Mouse (Mus musculus): ENCODE measurements around the gene Klk5. TPM values are rescaled to one million over a fixed set of nuclear protein-coding genes. Genes with fewer than 3 reads are reported as not detected.

Klk5 gene
- polyA plus RNA-seq, 1 experiment from 2014 or later = not detected

DNA sequence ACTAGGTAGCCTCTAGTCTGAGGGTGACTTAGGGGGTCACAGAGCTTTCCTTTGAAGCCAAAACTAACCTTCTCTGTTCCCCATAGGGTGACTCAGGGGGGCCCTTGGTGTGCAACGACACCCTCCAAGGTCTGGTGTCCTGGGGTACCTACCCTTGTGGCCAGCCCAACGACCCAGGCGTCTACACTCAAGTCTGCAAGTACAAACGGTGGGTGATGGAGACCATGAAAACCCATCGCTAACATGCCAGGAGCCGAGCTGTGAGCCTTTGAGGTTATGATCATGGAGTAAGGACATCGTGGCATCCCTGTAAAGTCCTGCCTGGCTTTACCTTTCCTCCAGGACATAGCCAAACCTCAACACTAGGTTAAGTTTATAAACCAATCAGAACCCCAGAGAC is 26.6 kb upstream of the Klk5 start:
- no peak for TF ChIP-seq CTCF (IDR thresholded peaks at IDR 0.05; ENCODE audit: low read depth)
- Histone ChIP-seq H3K9ac (ENCODE audit: low read depth, low read length) (no peak overlapping the region), H3K36me3 (ENCODE audit: insufficient read depth, low read length) (no peaks in the 10 kb centered on the region), H3K4me2 (ENCODE audit: low read length) (no peak overlapping the region), H3K9me3 (replicated peaks; ENCODE audit: low read length) (no peaks in the 10 kb centered on the region), H3K27ac (no peak overlapping the region), H3K27me3 (ENCODE audit: insufficient read depth, low read length) (no peaks in the 10 kb centered on the region), H3K4me3 (replicated peaks; ENCODE audit: low read depth, low read length) (no peak overlapping the region), H3K4me1 (replicated peaks; ENCODE audit: insufficient read depth, low read length) (no peaks in the 10 kb centered on the region)
- ATAC-seq (replicated peaks; ENCODE audit: low FRiP score, low read depth) (no peak), DNase-seq (ENCODE audit: low spot score) (no peak)
- WGBS = 90% methylated on average over 7 of the region's 7 CpGs

DNA sequence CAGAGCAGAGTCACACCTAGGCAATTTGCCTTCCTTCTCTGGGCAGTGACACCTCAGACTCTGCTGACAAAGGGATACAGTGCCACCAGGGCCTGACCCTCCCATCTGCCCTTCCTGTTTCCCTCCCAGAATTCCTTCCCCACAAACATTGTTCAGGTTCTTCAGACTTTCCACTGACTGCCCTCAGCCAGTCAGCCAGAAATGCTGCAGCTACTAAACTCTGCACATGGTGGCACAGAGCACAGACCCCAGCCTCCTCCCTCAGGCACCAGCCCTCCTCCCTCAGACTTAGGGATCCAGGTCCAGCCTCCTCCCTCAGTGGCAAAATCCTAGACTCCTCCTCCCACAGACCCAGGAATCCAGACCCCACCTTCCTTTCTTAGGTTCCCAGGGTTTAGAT is 25.0 kb upstream of the Klk5 start:
- H3K9ac ChIP-seq (ENCODE audit: low read depth, low read length) = no peak overlapping the region
- H3K36me3 ChIP-seq (ENCODE audit: insufficient read depth, low read length) = no peaks in the 10 kb centered on the region
- H3K4me1 ChIP-seq (replicated peaks; ENCODE audit: insufficient read depth, low read length) = no peaks in the 10 kb centered on the region
- DNase-seq (ENCODE audit: low spot score) (no peak), ATAC-seq (replicated peaks; ENCODE audit: low FRiP score, low read depth) (0 out of 2 replicates have a peak, but pooled peaks have one; percentile 40)
- no peak overlapping the region for H3K4me3 ChIP-seq (replicated peaks; ENCODE audit: low read depth, low read length)
- H3K27ac ChIP-seq = no peak overlapping the region
- H3K27me3 ChIP-seq (ENCODE audit: insufficient read depth, low read length) = no peaks in the 10 kb centered on the region
- H3K9me3 ChIP-seq (replicated peaks; ENCODE audit: low read length) = no peaks in the 10 kb centered on the region
- no peak overlapping the region for H3K4me2 ChIP-seq (ENCODE audit: low read length)
- no peak for TF ChIP-seq CTCF (IDR thresholded peaks at IDR 0.05; ENCODE audit: low read depth)

DNA sequence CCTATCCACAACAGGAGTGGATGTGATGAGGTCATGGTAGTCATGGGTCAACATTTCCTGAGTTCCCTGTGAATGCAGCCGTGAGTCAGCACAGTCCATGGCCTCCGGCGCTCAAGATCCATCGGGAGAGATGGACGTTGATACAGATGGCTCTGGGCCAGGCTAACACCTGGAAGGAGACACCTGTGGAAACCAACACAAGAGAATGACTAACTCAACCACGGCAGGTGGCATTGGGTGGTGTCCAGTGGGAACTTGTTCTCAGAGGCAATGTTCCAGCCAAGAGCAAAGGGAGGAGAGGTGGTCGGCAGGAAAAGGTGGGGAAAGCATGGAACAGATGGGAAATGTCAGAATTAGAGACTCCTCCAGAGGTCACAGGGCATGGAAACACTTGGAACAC is 20.2 kb upstream of the Klk5 start:
- Histone ChIP-seq H3K4me1 (replicated peaks; ENCODE audit: insufficient read depth, low read length) (no peaks in the 10 kb centered on the region), H3K4me3 (replicated peaks; ENCODE audit: low read depth, low read length) (no peak overlapping the region), H3K9me3 (replicated peaks; ENCODE audit: low read length) (no peaks in the 10 kb centered on the region), H3K27ac (no peak overlapping the region), H3K9ac (ENCODE audit: low read depth, low read length) (no peak overlapping the region), H3K27me3 (ENCODE audit: insufficient read depth, low read length) (no peaks in the 10 kb centered on the region), H3K36me3 (ENCODE audit: insufficient read depth, low read length) (no peaks in the 10 kb centered on the region), H3K4me2 (ENCODE audit: low read length) (no peak overlapping the region)
- WGBS = 80% methylated on average over 7 of the region's 7 CpGs
- DNase-seq (ENCODE audit: low spot score) (no peak), ATAC-seq (replicated peaks; ENCODE audit: low FRiP score, low read depth) (no peak)
- no peak for TF ChIP-seq CTCF (IDR thresholded peaks at IDR 0.05; ENCODE audit: low read depth)

DNA sequence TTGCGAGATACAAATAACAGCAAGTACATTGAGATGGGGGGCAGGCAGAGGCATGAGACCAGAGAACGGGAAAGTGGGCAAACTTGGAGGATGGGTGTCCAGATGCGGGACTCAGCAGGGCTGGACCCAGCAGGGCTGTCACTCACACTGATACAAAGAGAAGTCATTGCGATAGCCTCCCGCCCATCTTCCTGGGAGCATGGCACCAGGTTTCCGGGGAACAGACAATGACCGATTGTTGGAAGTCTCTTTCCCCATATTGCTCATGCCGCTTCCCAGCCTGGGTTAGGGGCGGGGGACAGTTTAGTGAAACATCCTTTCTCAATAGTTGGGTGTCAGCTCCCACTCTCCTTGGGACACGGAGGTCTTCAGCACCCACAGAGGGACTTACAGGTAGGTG is 17.6 kb upstream of the Klk5 start, which contains the start of gene Klk6:
Klk6 (plus strand) TSS at position 301 of the 400 bp plus-strand sequence.
- DNase-seq (ENCODE audit: low spot score) (no peak), ATAC-seq (replicated peaks; ENCODE audit: low FRiP score, low read depth) (no peak)
- Histone ChIP-seq H3K4me3 (replicated peaks; ENCODE audit: low read depth, low read length) (no peak within 1 kb of the TSS), H3K36me3 (ENCODE audit: insufficient read depth, low read length) (no peaks in the 10 kb centered on the region), H3K27me3 (ENCODE audit: insufficient read depth, low read length) (no peaks in the 10 kb centered on the region), H3K9me3 (replicated peaks; ENCODE audit: low read length) (no peaks in the 10 kb centered on the region), H3K9ac (ENCODE audit: low read depth, low read length) (no peak within 1 kb of the TSS), H3K4me1 (replicated peaks; ENCODE audit: insufficient read depth, low read length) (no peaks in the 10 kb centered on the region), H3K27ac (no peak within 1 kb of the TSS), H3K4me2 (ENCODE audit: low read length) (no peak within 1 kb of the TSS)
- WGBS = 90% methylated on average over 10 of the region's 10 CpGs
- TF ChIP-seq CTCF (IDR thresholded peaks at IDR 0.05; ENCODE audit: low read depth) = no peak

DNA sequence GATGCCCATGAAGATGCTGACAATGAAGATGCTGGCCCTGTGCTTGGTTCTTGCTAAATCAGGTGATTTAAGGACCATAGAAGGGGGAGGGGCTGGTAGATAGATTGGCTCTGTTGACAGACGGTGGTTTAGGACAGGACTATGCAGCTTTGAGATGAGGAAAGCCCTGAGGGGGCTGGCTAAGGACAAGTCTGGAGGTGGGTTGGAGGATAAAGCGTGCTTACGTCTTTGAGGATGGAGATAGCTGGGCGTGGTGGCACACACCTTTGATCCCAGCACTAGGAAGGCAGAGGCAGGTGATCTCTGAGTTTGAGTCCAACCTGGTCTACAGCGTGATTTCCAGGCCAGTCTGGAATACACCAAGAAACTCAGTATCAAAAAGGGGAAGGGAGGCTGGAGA is 15.7 kb upstream of the Klk5 start:
- Histone ChIP-seq H3K9ac (ENCODE audit: low read depth, low read length) (no peak overlapping the region), H3K4me1 (replicated peaks; ENCODE audit: insufficient read depth, low read length) (no peaks in the 10 kb centered on the region), H3K4me2 (ENCODE audit: low read length) (no peak overlapping the region), H3K4me3 (replicated peaks; ENCODE audit: low read depth, low read length) (no peak overlapping the region), H3K27me3 (ENCODE audit: insufficient read depth, low read length) (no peaks in the 10 kb centered on the region), H3K9me3 (replicated peaks; ENCODE audit: low read length) (no peaks in the 10 kb centered on the region), H3K36me3 (ENCODE audit: insufficient read depth, low read length) (no peaks in the 10 kb centered on the region), H3K27ac (no peak overlapping the region)
- ATAC-seq (replicated peaks; ENCODE audit: low FRiP score, low read depth) = no peak
- 88% methylated on average over 5 of the region's 5 CpGs for WGBS
- DNase-seq (ENCODE audit: low spot score) = no peak
- no peak for TF ChIP-seq CTCF (IDR thresholded peaks at IDR 0.05; ENCODE audit: low read depth)

DNA sequence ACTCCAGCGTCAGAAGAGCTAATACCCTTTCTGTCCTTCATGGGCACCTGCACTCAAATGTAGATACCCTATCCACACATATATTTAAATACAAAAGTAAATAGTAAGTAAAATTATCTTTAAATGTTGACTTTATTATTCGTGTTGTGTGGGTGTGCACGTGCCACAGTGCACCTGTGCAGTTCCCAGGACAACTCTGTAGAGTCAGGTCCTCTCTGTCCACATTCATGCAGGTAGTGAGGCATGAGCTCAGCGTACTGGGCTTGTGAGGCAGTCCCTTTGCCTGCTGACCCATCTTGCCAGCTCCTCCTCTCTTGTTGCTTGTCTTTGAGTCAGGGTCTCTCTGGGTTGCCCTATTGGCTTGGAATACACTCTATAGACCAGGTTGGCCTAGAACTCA is 14.1 kb upstream of the Klk5 start:
- Histone ChIP-seq H3K36me3 (ENCODE audit: insufficient read depth, low read length) (no peaks in the 10 kb centered on the region), H3K4me1 (replicated peaks; ENCODE audit: insufficient read depth, low read length) (no peaks in the 10 kb centered on the region), H3K4me2 (ENCODE audit: low read length) (no peak overlapping the region), H3K27me3 (ENCODE audit: insufficient read depth, low read length) (no peaks in the 10 kb centered on the region), H3K4me3 (replicated peaks; ENCODE audit: low read depth, low read length) (no peak overlapping the region), H3K9ac (ENCODE audit: low read depth, low read length) (no peak overlapping the region), H3K9me3 (replicated peaks; ENCODE audit: low read length) (no peaks in the 10 kb centered on the region), H3K27ac (no peak overlapping the region)
- no peak for DNase-seq (ENCODE audit: low spot score)
- no peak for TF ChIP-seq CTCF (IDR thresholded peaks at IDR 0.05; ENCODE audit: low read depth)
- WGBS = 87% methylated on average over 4 of the region's 4 CpGs
- ATAC-seq (replicated peaks; ENCODE audit: low FRiP score, low read depth) = no peak

DNA sequence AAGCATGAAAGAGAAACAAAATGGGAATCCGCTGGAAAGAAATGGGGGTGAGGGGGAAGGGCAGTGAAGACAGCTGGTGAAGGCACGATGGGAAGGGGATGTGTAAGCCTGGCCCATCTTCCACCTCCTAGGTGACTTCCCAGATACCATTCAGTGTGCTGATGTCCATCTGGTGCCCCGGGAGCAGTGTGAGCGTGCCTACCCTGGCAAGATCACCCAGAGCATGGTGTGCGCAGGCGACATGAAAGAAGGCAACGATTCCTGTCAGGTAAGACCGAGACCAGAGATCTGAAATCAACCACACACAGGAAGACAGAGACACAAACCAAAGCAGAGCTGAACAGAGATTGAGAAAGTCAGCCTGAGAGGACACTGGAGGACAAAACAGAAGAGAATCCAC is 12.8 kb upstream of the Klk5 start:
- WGBS = 88% methylated on average over 8 of the region's 8 CpGs
- no peak overlapping the region for H3K4me3 ChIP-seq (replicated peaks; ENCODE audit: low read depth, low read length)
- H3K9ac ChIP-seq (ENCODE audit: low read depth, low read length) = no peak overlapping the region
- no peaks in the 10 kb centered on the region for H3K9me3 ChIP-seq (replicated peaks; ENCODE audit: low read length)
- DNase-seq (ENCODE audit: low spot score) (no peak), ATAC-seq (replicated peaks; ENCODE audit: low FRiP score, low read depth) (no peak)
- no peaks in the 10 kb centered on the region for H3K36me3 ChIP-seq (ENCODE audit: insufficient read depth, low read length)
- H3K4me2 ChIP-seq (ENCODE audit: low read length) = no peak overlapping the region
- no peaks in the 10 kb centered on the region for H3K4me1 ChIP-seq (replicated peaks; ENCODE audit: insufficient read depth, low read length)
- no peaks in the 10 kb centered on the region for H3K27me3 ChIP-seq (ENCODE audit: insufficient read depth, low read length)
- TF ChIP-seq CTCF (IDR thresholded peaks at IDR 0.05; ENCODE audit: low read depth) = no peak
- H3K27ac ChIP-seq = no peak overlapping the region

Measured in kidney, postnatal 0 days (tissue).